Mouse (Mus musculus) CH12.LX (cell line): ENCODE measurements around the gene Ylpm1. TPM values are rescaled to one million over a fixed set of nuclear protein-coding genes. Genes with fewer than 3 reads are reported as not detected.

Experiments used
- DNase-seq: peaks from one replicate; pipeline ENCODE4 v3.0.0-alpha.2; 2013; ENCODE audit errors: extremely low read depth
- H3K27ac ChIP-seq: 2 replicates; pipeline ENCODE4 v1.5.1; 2012; ENCODE audit warnings: low read depth, mild to moderate bottlenecking, control low read depth, moderate library complexity; ENCODE audit not compliant: insufficient read depth
- H3K27me3 ChIP-seq: replicated peaks from 2 replicates; pipeline ENCODE3; 2012; ENCODE audit warnings: inconsistent platforms
- H3K36me3 ChIP-seq, 2 experiments: replicated peaks in 1 of 2; 2 replicates each; pipeline versions ENCODE3 to v1.6.1; 2012; ENCODE audit warnings: inconsistent platforms in 1 of 2, low read length in 1 of 2, mild to moderate bottlenecking in 1 of 2, mixed read lengths in 1 of 2, moderate library complexity in 1 of 2; ENCODE audit not compliant: control insufficient read depth in 1 of 2, insufficient read depth in 1 of 2
- H3K4me1 ChIP-seq, 2 experiments: 2 replicates each; pipeline ENCODE4 v1.6.1; 2012; ENCODE audit warnings: inconsistent platforms in 1 of 2, moderate library complexity in 1 of 2; ENCODE audit not compliant: insufficient read depth in 2 of 2, control insufficient read depth in 1 of 2
- H3K4me2 ChIP-seq: 2 replicates; pipeline ENCODE4 v1.6.1; 2012; ENCODE audit warnings: low read depth, mild to moderate bottlenecking, control low read depth; ENCODE audit not compliant: poor library complexity, insufficient read depth, severe bottlenecking
- H3K4me3 ChIP-seq, 3 experiments: fragments of 150-350 bp in 1 of 3; sonication (generic) in 1 of 3; replicated peaks in 1 of 3; 2 replicates each; pipeline versions ENCODE3 to v1.5.1; 2011 to 2012; ENCODE audit warnings: low read depth in 2 of 3, low read length in 2 of 3, mild to moderate bottlenecking in 2 of 3, moderate library complexity in 2 of 3, control low read depth in 1 of 3, improper control_type of control experiment in 1 of 3, inconsistent platforms in 1 of 3, mixed read lengths in 1 of 3; ENCODE audit not compliant: poor library complexity in 1 of 3
- H3K79me2 ChIP-seq: replicated peaks from 2 replicates; pipeline ENCODE4 v1.6.1; 2012; ENCODE audit warnings: mild to moderate bottlenecking, moderate library complexity; ENCODE audit not compliant: control insufficient read depth, poor library complexity, insufficient read depth, severe bottlenecking; ENCODE audit errors: extremely low read depth
- H3K9ac ChIP-seq: 2 replicates; pipeline ENCODE4 v1.6.1; 2012; ENCODE audit warnings: low read depth, mild to moderate bottlenecking, control low read depth, moderate library complexity; ENCODE audit not compliant: insufficient read depth
- H3K9me3 ChIP-seq: replicated peaks from 2 replicates; pipeline ENCODE3; 2012; ENCODE audit warnings: low read length, inconsistent platforms, mixed read lengths
- BHLHE40 ChIP-seq: IDR thresholded peaks from 2 replicates; pipeline ENCODE4 v1.6.1; 2011; ENCODE audit warnings: mild to moderate bottlenecking, low read depth, low read length, improper control_type of control experiment
- ELF1 ChIP-seq: IDR thresholded peaks from 2 replicates; pipeline ENCODE4 v1.6.1; 2014; ENCODE audit warnings: low read depth, mild to moderate bottlenecking, inconsistent platforms, low read length, improper control_type of control experiment
- EP300 ChIP-seq: IDR thresholded peaks from 2 replicates; pipeline ENCODE4 v1.6.1; 2011; ENCODE audit warnings: low read length, improper control_type of control experiment
- ETS1 ChIP-seq: conservative IDR thresholded peaks from 2 replicates; pipeline ENCODE4 v1.6.1; 2012; ENCODE audit warnings: low read depth, mild to moderate bottlenecking, inconsistent platforms, low read length, improper control_type of control experiment, moderate library complexity
- GABPA ChIP-seq: IDR thresholded peaks from 2 replicates; pipeline ENCODE4 v1.6.1; 2012; ENCODE audit warnings: low read depth, low read length, improper control_type of control experiment, inconsistent platforms; ENCODE audit not compliant: insufficient replicate concordance
- IRF4 ChIP-seq: IDR thresholded peaks from 2 replicates; pipeline ENCODE4 v1.6.1; 2014; ENCODE audit warnings: low read depth, mild to moderate bottlenecking, inconsistent platforms, low read length, improper control_type of control experiment
- MAFK ChIP-seq: IDR thresholded peaks from 2 replicates; pipeline ENCODE4 v1.6.1; 2011; ENCODE audit warnings: low read length, improper control_type of control experiment; ENCODE audit not compliant: insufficient replicate concordance
- MAX ChIP-seq: IDR thresholded peaks from 2 replicates; pipeline ENCODE4 v1.6.1; 2011; ENCODE audit warnings: low read length, improper control_type of control experiment
- MAZ ChIP-seq: IDR thresholded peaks from 2 replicates; pipeline ENCODE4 v1.6.1; 2012; ENCODE audit warnings: low read depth, mild to moderate bottlenecking, inconsistent platforms, low read length, improper control_type of control experiment, moderate library complexity
- MEF2A ChIP-seq: IDR thresholded peaks from 2 replicates; pipeline ENCODE4 v1.6.1; 2014; ENCODE audit warnings: low read depth, mild to moderate bottlenecking, inconsistent platforms, low read length, improper control_type of control experiment, borderline replicate concordance
- MXI1 ChIP-seq: IDR thresholded peaks from 2 replicates; pipeline ENCODE4 v1.6.1; 2011; ENCODE audit warnings: mild to moderate bottlenecking, low read depth, low read length, improper control_type of control experiment
- MYC ChIP-seq: IDR thresholded peaks from 2 replicates; pipeline ENCODE4 v1.6.1; 2011; ENCODE audit warnings: low read depth, mild to moderate bottlenecking, improper control_type of control experiment, low read length
- NELFE ChIP-seq: IDR thresholded peaks from 2 replicates; pipeline ENCODE4 v1.6.1; 2011; ENCODE audit warnings: low read depth, low read length, improper control_type of control experiment
- PAX5 ChIP-seq: IDR thresholded peaks from 2 replicates; pipeline ENCODE4 v1.6.1; 2012; ENCODE audit warnings: low read length, inconsistent platforms, mixed read lengths
- POLR2A ChIP-seq: IDR thresholded peaks from 2 replicates; pipeline ENCODE4 v1.6.1; 2011; ENCODE audit warnings: low read depth, mild to moderate bottlenecking, improper control_type of control experiment, low read length
- POLR2AphosphoS2 ChIP-seq: IDR thresholded peaks from 2 replicates; pipeline ENCODE4 v1.6.1; 2011; ENCODE audit warnings: low read depth, low read length, improper control_type of control experiment
- RAD21 ChIP-seq: IDR thresholded peaks from 2 replicates; pipeline ENCODE4 v1.6.1; 2011; ENCODE audit warnings: low read depth, mild to moderate bottlenecking, low read length, improper control_type of control experiment, moderate library complexity
- RCOR1 ChIP-seq: conservative IDR thresholded peaks from 2 replicates; pipeline ENCODE4 v1.6.1; 2012; ENCODE audit warnings: low read depth, mild to moderate bottlenecking, inconsistent platforms, low read length, improper control_type of control experiment
- SIN3A ChIP-seq: IDR thresholded peaks from 2 replicates; pipeline ENCODE4 v1.6.1; 2012; ENCODE audit warnings: low read length, improper control_type of control experiment, inconsistent platforms
- TBP ChIP-seq: conservative IDR thresholded peaks from 2 replicates; pipeline ENCODE4 v1.6.1; 2011; ENCODE audit warnings: low read depth, low read length, improper control_type of control experiment
- TCF12 ChIP-seq: IDR thresholded peaks from 2 replicates; pipeline ENCODE4 v1.6.1; 2014; ENCODE audit warnings: low read depth, mild to moderate bottlenecking, inconsistent platforms, low read length, improper control_type of control experiment
- UBTF ChIP-seq: IDR thresholded peaks from 2 replicates; pipeline ENCODE4 v1.6.1; 2012; ENCODE audit warnings: low read depth, mild to moderate bottlenecking, inconsistent platforms, low read length, improper control_type of control experiment, moderate library complexity
- ZC3H11A ChIP-seq: IDR thresholded peaks from 2 replicates; pipeline ENCODE4 v1.6.1; 2012; ENCODE audit warnings: low read depth, mild to moderate bottlenecking, inconsistent platforms, low read length, improper control_type of control experiment
- ZNF384 ChIP-seq: IDR thresholded peaks from 2 replicates; pipeline ENCODE4 v1.6.1; 2012; ENCODE audit warnings: low read depth, low read length, improper control_type of control experiment, inconsistent platforms
- dilution Hi-C: fragments of 300-500 bp; cut with MboI; formaldehyde crosslinking; loops from 2 replicates; pipeline ENCODE4 v1.14.3; 2020; ENCODE audit warnings: low sequenced_read_pairs; ENCODE audit not compliant: extremely low pct_unique_long_range_greater_than_20kb, extremely low pct_ligation_motif_present
- in situ Hi-C: fragments of 300-500 bp; cut with MboI; formaldehyde crosslinking; loops from 3 replicates; pipeline ENCODE4 v1.14.3; 2019; ENCODE audit warnings: low sequenced_read_pairs, low pct_ligation_motif_present, low pct_unique_long_range_greater_than_20kb, mixed read lengths
- polyA plus RNA-seq: library from polyadenylated mRNA; unstranded; fragments of >175 nt; gene quantifications from 2 replicates; pipeline ENCODE4 v1.2.1, GENCODE M21; 2012; ENCODE audit warnings: low read depth; ENCODE audit not compliant: insufficient read length
- total RNA-seq, 2 experiments: library from RNA; depleted of rRNA; stranded (reverse); fragments of 300-350 nt in 1 of 2; fragments of >200 nt in 1 of 2; gene quantifications; 2 replicates each; pipeline ENCODE4 v1.2.3; 2012 to 2014

Ylpm1 gene
- total and polyA plus RNA-seq, 3 experiments: 19.3 to 56.8 (median 20.1) TPM

GRCm38 (mm10) chr12:85103096-85103495 lies 107.0 kb downstream of the Ylpm1 start:
- Histone ChIP-seq H3K79me2 (peaks cover 18% of the 10 kb centered on the region), H3K36me3 (peaks cover 15 to 33% of the 10 kb centered on the region in 2 experiments), H3K4me2 (no peak overlapping the region), H3K27ac (no peak overlapping the region), H3K27me3 (no peaks in the 10 kb centered on the region), H3K4me3 (no peak overlapping the region), H3K9ac (no peak overlapping the region), H3K4me1 (peaks cover 18 to 62% of the 10 kb centered on the region in 2 experiments), H3K9me3 (peaks cover 5% of the 10 kb centered on the region)
- DNase-seq: no peak
- in situ Hi-C loops (no loop called here), dilution Hi-C loops (no loop called here)
- TF ChIP-seq UBTF: no peak
- TF ChIP-seq POLR2A: no peak
- TF ChIP-seq ELF1: no peak
- TF ChIP-seq GABPA: no peak
- no peak for TF ChIP-seq PAX5
- no peak for TF ChIP-seq MXI1

GRCm38 (mm10) chr12:85104789-85105188 lies 108.7 kb downstream of the Ylpm1 start:
- peak overlapping the region; percentile 92 for H3K4me2 ChIP-seq
- TF ChIP-seq SIN3A: no peak
- TF ChIP-seq PAX5: no peak
- TF ChIP-seq POLR2A: no peak
- TF ChIP-seq MEF2A: no peak
- TF ChIP-seq RAD21: no peak
- no peak for TF ChIP-seq RCOR1
- TF ChIP-seq TBP: no peak
- TF ChIP-seq ZC3H11A: no peak
- TF ChIP-seq MAZ: no peak
- TF ChIP-seq ETS1: no peak
- H3K27me3 ChIP-seq: no peaks in the 10 kb centered on the region
- no peak for DNase-seq
- H3K9me3 ChIP-seq: peaks cover 5% of the 10 kb centered on the region
- H3K4me1 ChIP-seq: peaks cover 18 to 79% of the 10 kb centered on the region in 2 experiments
- H3K9ac ChIP-seq: peak overlapping the region; percentile 83
- H3K36me3 ChIP-seq: peaks cover 12 to 28% of the 10 kb centered on the region in 2 experiments
- peaks cover 19% of the 10 kb centered on the region for H3K79me2 ChIP-seq
- peak overlapping the region; percentile 21; the same call in 1 of the 2 replicates for H3K27ac ChIP-seq
- in situ Hi-C loops (no loop called here), dilution Hi-C loops (no loop called here)
- H3K4me3 ChIP-seq: peak overlapping the region in 2 of 3 experiments; percentile 24 to 75

- dilution Hi-C loops (no loop called here), in situ Hi-C loops (no loop called here)
- Histone ChIP-seq H3K9ac (peak overlapping the region; percentile 83), H3K27me3 (no peaks in the 10 kb centered on the region), H3K79me2 (peaks cover 29% of the 10 kb centered on the region), H3K4me1 (peaks cover 18 to 70% of the 10 kb centered on the region in 2 experiments), H3K4me2 (peak overlapping the region; percentile 39; the same call in 1 of the 2 replicates), H3K27ac (peak overlapping the region; percentile 59), H3K36me3 (peaks cover 10 to 26% of the 10 kb centered on the region in 2 experiments), H3K9me3 (peaks cover 5% of the 10 kb centered on the region), H3K4me3 (peak overlapping the region; percentile 25 to 43 (median 36))
- DNase-seq: no peak
- TF ChIP-seq EP300: peak; percentile 36; the same call in 1 of the 2 replicates
- peak; percentile 37 for TF ChIP-seq BHLHE40
- TF ChIP-seq SIN3A: peak; percentile 24
- TF ChIP-seq MYC: peak; percentile 66; the same call in 1 of the 2 replicates
- no peak for TF ChIP-seq MEF2A
- TF ChIP-seq UBTF: no peak
- no peak for TF ChIP-seq RAD21
- peak; percentile 82 for TF ChIP-seq MAX
- TF ChIP-seq ELF1: peak; percentile 53
- peak; percentile 73; the same call in 1 of the 2 replicates for TF ChIP-seq MXI1
- TF ChIP-seq POLR2AphosphoS2: 0 out of 2 replicates have a peak, but pooled peaks have one; percentile 52
- no peak for TF ChIP-seq RCOR1
- TF ChIP-seq IRF4: 0 out of 2 replicates have a peak, but pooled peaks have one; percentile 24
- peak; percentile 60; the same call in 1 of the 2 replicates for TF ChIP-seq TCF12
- TF ChIP-seq ZNF384: no peak
- no peak for TF ChIP-seq MAFK
- TF ChIP-seq POLR2A: peak; percentile 85
- peak; percentile 55; the same call in 1 of the 2 replicates for TF ChIP-seq MAZ
- TF ChIP-seq NELFE: peak; percentile 84
These were observed 110.2 kb downstream of the Ylpm1 start for GRCm38 (mm10) chr12:85106292-85106691.
